Mouse (Mus musculus) kidney, postnatal 10 days (tissue): ENCODE results near the gene Cntn4.
"Not testable (repeated sequence)": the region's sequence is repeated elsewhere in the genome, so short reads cannot be mapped to it uniquely, and the experiment has no call there.

Experiments used
- DNase-seq: peaks from one replicate; pipeline ENCODE4 v3.0.0; 2021; ENCODE audit warnings: mixed read lengths

Gene Cntn4

GRCm38 (mm10) chr6:106335066-106335465 lies 657.6 kb downstream of the Cntn4 start:
- no peak for DNase-seq

- no peak for DNase-seq
Measured at GRCm38 (mm10) chr6:106336805-106337204, 659.3 kb downstream of the Cntn4 start.

GRCm38 (mm10) chr6:106337829-106338228 lies 660.4 kb downstream of the Cntn4 start:
- no peak for DNase-seq

- no peak for DNase-seq
Measured at GRCm38 (mm10) chr6:106341114-106341513, 663.7 kb downstream of the Cntn4 start.

- no peak for DNase-seq
Measured at GRCm38 (mm10) chr6:106350072-106350471, 672.6 kb downstream of the Cntn4 start.

GRCm38 (mm10) chr6:106351389-106351788 lies 673.9 kb downstream of the Cntn4 start:
- DNase-seq = no peak

- not testable (repeated sequence) for DNase-seq
Measured at GRCm38 (mm10) chr6:106358801-106359200, 681.3 kb downstream of the Cntn4 start.

- no peak for DNase-seq
Measured at GRCm38 (mm10) chr6:106381288-106382025, 704.0 kb downstream of the Cntn4 start.

- DNase-seq = no peak
Measured at GRCm38 (mm10) chr6:106387833-106388406, 710.5 kb downstream of the Cntn4 start.

- no peak for DNase-seq
Measured at GRCm38 (mm10) chr6:106408014-106408413, 730.6 kb downstream of the Cntn4 start.

GRCm38 (mm10) chr6:106408634-106409033 lies 731.2 kb downstream of the Cntn4 start:
- no peak for DNase-seq

- DNase-seq = no peak
Measured at GRCm38 (mm10) chr6:106422947-106423346, 745.5 kb downstream of the Cntn4 start.

GRCm38 (mm10) chr6:106423471-106423870 lies 746.0 kb downstream of the Cntn4 start:
- no peak for DNase-seq

- DNase-seq = no peak
Measured at GRCm38 (mm10) chr6:106426615-106427014, 749.2 kb downstream of the Cntn4 start.

GRCm38 (mm10) chr6:106431466-106431865 lies 754.0 kb downstream of the Cntn4 start:
- DNase-seq = no peak

- no peak for DNase-seq
Measured at GRCm38 (mm10) chr6:106440786-106441185, 763.3 kb downstream of the Cntn4 start.

- no peak for DNase-seq
Measured at GRCm38 (mm10) chr6:106441246-106441645, 763.8 kb downstream of the Cntn4 start.

- no peak for DNase-seq
Measured at GRCm38 (mm10) chr6:106454131-106454838, 776.8 kb downstream of the Cntn4 start.

GRCm38 (mm10) chr6:106455616-106456015 lies 778.2 kb downstream of the Cntn4 start:
- no peak for DNase-seq

- no peak for DNase-seq
Measured at GRCm38 (mm10) chr6:106458166-106458565, 780.7 kb downstream of the Cntn4 start.

- DNase-seq = no peak
Measured at GRCm38 (mm10) chr6:106462403-106462802, 784.9 kb downstream of the Cntn4 start.

- no peak for DNase-seq
Measured at GRCm38 (mm10) chr6:106463857-106464256, 786.4 kb downstream of the Cntn4 start.

- DNase-seq = no peak
Measured at GRCm38 (mm10) chr6:106465766-106466165, 788.3 kb downstream of the Cntn4 start.
